Mouse (Mus musculus) thymus, adult 2 months (tissue): ENCODE measurements at regions not wholly inside any gene's neighbourhood (a gene's known extent, or its start where the extent isn't known, plus 50 kb on each side); places are given as distances from the start of the nearest gene placed in this dataset.

ENCODE experiments used
- DNase-seq: peaks from one replicate; pipeline ENCODE4 v3.0.0; 2021
- H3K27ac ChIP-seq: fragments of 200-500 bp; 2 replicates; pipeline ENCODE4 v1.5.1; 2012; ENCODE audit warnings: low read length, control low read depth; ENCODE audit not compliant: control insufficient read depth, insufficient read depth
- H3K27me3 ChIP-seq: fragments of 200-500 bp; 2 replicates; pipeline ENCODE4 v1.6.1; 2012; ENCODE audit warnings: mild to moderate bottlenecking, low read length, moderate library complexity, mixed read lengths; ENCODE audit not compliant: control insufficient read depth, insufficient read depth
- H3K36me3 ChIP-seq: fragments of 200-500 bp; 2 replicates; pipeline ENCODE4 v1.6.1; 2012; ENCODE audit warnings: mild to moderate bottlenecking, low read length, moderate library complexity; ENCODE audit not compliant: control insufficient read depth, insufficient read depth
- H3K4me1 ChIP-seq: fragments of 200-500 bp; replicated peaks from 2 replicates; pipeline ENCODE4 v1.6.1; 2012; ENCODE audit warnings: low read length; ENCODE audit not compliant: control insufficient read depth, insufficient read depth
- H3K4me3 ChIP-seq: fragments of 200-500 bp; 2 replicates; pipeline ENCODE4 v1.5.1; 2012; ENCODE audit warnings: mild to moderate bottlenecking, low read length, control low read depth, moderate library complexity; ENCODE audit not compliant: control insufficient read depth, insufficient read depth
- CTCF ChIP-seq: fragments of 200-500 bp; IDR thresholded peaks from 2 replicates; pipeline ENCODE4 v1.5.1; 2012; ENCODE audit warnings: mild to moderate bottlenecking, control low read depth, low read length, moderate library complexity, borderline replicate concordance; ENCODE audit not compliant: control insufficient read depth, poor library complexity, insufficient read depth; ENCODE audit errors: extremely low read depth
- POLR2A ChIP-seq: fragments of 200-500 bp; IDR thresholded peaks from 2 replicates; pipeline ENCODE4 v1.6.1; 2012; ENCODE audit warnings: mild to moderate bottlenecking, low read length, control low read depth, moderate library complexity; ENCODE audit not compliant: control insufficient read depth, poor library complexity, insufficient read depth; ENCODE audit errors: extremely low read depth
- WGBS: fragments of 180-500 bp; shearing (Covaris S2); methylation state at CpG from one replicate; pipeline ENCODE4 v1.1.7; 2018; 5-methylcytosine and 5-hydroxymethylcytosine counted together

- no peak for TF ChIP-seq POLR2A
- TF ChIP-seq CTCF, result no peak
These were observed 515.3 kb downstream of the Pdcd6ip start for GRCm38 (mm10) chr9:113192773-113193172.

GRCm38 (mm10) chr9:113191163-113191562 is 516.9 kb downstream of the Pdcd6ip start:
- Histone ChIP-seq H3K4me1 (no peaks in the 10 kb centered on the region), H3K4me3 (no peak overlapping the region), H3K36me3 (no peaks in the 10 kb centered on the region), H3K27me3 (no peaks in the 10 kb centered on the region), H3K27ac (no peak overlapping the region)
- TF ChIP-seq POLR2A (no peak), CTCF (no peak)
- 88% methylated on average over 3 of the region's 3 CpGs for WGBS
- no peak for DNase-seq

More at GRCm38 (mm10) chr9:113192773-113193172, 515.3 kb downstream of the Pdcd6ip start:
- DNase-seq, result no peak
- no peak overlapping the region for H3K27ac ChIP-seq
- WGBS, result 42% methylated on average over 3 of the region's 3 CpGs
- no peaks in the 10 kb centered on the region for H3K36me3 ChIP-seq
- no peaks in the 10 kb centered on the region for H3K4me1 ChIP-seq
- H3K27me3 ChIP-seq, result no peaks in the 10 kb centered on the region
- no peak overlapping the region for H3K4me3 ChIP-seq

GRCm38 (mm10) chr9:113181182-113181581 is 526.9 kb downstream of the Pdcd6ip start:
- H3K4me3 ChIP-seq, result no peak overlapping the region
- TF ChIP-seq CTCF (no peak), POLR2A (no peak)
- H3K36me3 ChIP-seq, result no peaks in the 10 kb centered on the region
- no peaks in the 10 kb centered on the region for H3K4me1 ChIP-seq
- DNase-seq, result no peak
- no peak overlapping the region for H3K27ac ChIP-seq
- H3K27me3 ChIP-seq, result no peaks in the 10 kb centered on the region
- 83% methylated on average over 8 of the region's 8 CpGs for WGBS

- no peak for DNase-seq
- no peaks in the 10 kb centered on the region for H3K4me1 ChIP-seq
- no peaks in the 10 kb centered on the region for H3K36me3 ChIP-seq
- H3K27me3 ChIP-seq, result no peaks in the 10 kb centered on the region
- TF ChIP-seq CTCF, result no peak
- TF ChIP-seq POLR2A, result no peak
- H3K27ac ChIP-seq, result no peak overlapping the region
- 90% methylated on average over 4 of the region's 4 CpGs for WGBS
- H3K4me3 ChIP-seq, result no peak overlapping the region
These were observed 530.2 kb downstream of the Pdcd6ip start for GRCm38 (mm10) chr9:113177918-113178235.

- no peaks in the 10 kb centered on the region for H3K27me3 ChIP-seq
- no peaks in the 10 kb centered on the region for H3K4me1 ChIP-seq
- 50% methylated on average over 15 of the region's 15 CpGs for WGBS
- no peak overlapping the region for H3K27ac ChIP-seq
- DNase-seq, result no peak
- no peaks in the 10 kb centered on the region for H3K36me3 ChIP-seq
- no peak for TF ChIP-seq POLR2A
- no peak for TF ChIP-seq CTCF
- no peak overlapping the region for H3K4me3 ChIP-seq
These were observed 530.7 kb downstream of the Pdcd6ip start for GRCm38 (mm10) chr9:113177181-113177917.

GRCm38 (mm10) chr9:113171767-113172405 is 536.2 kb downstream of the Pdcd6ip start:
- Histone ChIP-seq H3K4me3 (no peak overlapping the region), H3K36me3 (no peaks in the 10 kb centered on the region), H3K27me3 (no peaks in the 10 kb centered on the region), H3K27ac (no peak overlapping the region), H3K4me1 (no peaks in the 10 kb centered on the region)
- WGBS, result 68% methylated on average over 5 of the region's 5 CpGs
- TF ChIP-seq POLR2A, result no peak
- no peak for TF ChIP-seq CTCF
- DNase-seq, result no peak
